Mouse (Mus musculus): ENCODE measurements around the gene Matn1.

Gene Matn1

GRCm38 (mm10) chr4:130944112-130944511 lies at the start of gene Matn1:
Gene Matn1 (plus strand): TSS chr4:130944385.
- no peak for DNase-seq (ENCODE audit: low read depth, low spot score)

DNA sequence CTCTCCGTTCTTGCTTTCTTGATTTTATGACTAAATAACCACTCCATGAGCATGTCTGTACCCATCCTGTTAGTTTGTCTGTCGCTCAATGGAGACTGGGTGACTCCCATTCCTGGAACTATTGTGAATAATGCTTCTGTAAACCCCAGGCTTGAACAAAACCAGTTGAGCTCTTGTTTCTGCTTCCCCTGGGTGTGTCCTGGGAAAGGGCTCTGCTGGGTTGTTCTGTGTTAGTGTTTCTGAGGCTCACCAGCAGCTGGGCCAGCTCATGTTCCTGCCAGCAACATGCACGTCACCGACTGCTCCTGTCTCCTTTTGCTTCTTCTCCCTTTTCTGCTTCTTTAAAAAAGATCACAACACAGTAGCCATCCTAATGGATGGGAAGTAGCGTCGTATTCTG lies 48.5 kb upstream of the Matn1 start:
- no peak for DNase-seq (ENCODE audit: low read depth, low spot score)

DNA sequence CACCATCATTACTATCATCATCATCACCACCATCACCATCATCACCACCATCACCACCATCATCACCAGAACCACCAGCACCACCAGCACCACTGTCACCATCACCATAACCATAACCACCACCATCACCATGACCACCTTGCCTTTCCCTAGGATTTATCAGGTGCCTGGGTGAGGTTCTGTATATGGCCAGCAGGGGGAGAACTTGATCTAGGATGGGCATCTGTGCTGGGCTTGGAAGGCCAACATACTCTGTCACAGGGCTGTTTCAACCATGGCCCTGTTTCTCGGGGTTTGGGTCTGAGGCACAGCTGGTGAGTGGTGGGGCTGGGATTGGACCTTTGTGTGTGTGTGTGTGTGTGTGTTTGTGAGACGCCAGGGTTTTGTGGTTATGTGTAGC lies 47.8 kb upstream of the Matn1 start:
- no peak for DNase-seq (ENCODE audit: low read depth, low spot score)

DNA sequence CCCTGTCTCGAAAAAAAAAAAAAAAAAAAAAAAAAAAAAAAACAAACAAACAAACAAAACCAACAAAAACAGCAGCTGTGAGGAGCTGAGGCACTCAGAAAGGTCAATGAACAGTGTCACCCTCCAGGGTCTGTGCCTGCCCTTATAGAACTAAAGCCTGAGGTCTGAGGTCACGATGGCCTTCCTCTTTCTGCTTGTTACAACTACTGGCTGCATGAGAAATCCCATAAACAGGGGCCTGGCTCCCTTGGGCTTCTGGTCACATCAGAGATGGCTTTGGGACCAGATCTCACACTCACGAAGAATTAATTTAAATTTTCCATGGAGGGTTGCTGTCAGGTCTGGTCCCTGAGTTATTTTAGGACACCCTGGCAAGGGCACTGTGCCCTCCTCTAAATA lies 44.8 kb upstream of the Matn1 start:
- DNase-seq (ENCODE audit: low read depth, low spot score), result no peak

DNA sequence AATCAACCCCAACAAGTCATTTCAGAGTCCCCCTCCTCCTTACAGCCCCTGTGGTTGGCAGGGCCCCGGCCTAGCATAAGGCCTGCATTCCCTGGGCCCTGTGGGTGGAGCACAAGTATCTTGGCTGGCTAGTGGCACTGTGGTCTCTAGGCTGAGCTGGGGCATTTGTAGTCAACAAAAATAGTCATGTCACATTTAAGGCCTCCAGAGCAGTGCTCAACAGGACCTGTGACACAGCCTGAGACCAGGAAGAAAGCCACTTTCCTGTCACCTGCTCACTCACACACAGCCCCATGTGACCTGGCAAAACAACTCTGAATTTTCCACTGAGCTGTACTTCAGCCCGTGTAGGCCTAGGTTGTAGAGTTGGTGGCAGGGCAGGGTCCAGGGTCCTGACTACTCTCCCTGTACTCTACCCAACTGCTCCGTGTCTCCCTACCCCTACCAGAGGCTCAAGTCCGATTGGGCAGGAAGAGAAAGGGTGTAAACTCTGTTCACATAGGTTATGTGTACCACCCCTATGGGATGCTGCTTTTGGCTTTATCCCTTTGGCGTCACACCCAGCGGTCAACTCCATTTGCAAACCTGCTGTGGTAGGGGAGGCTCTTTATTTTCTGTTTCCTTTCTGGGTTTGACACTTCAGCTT lies 44.3 kb upstream of the Matn1 start:
- no peak for DNase-seq (ENCODE audit: low read depth, low spot score)

- DNase-seq (ENCODE audit: low read depth, low spot score), result no peak
These were observed 43.4 kb upstream of the Matn1 start for GRCm38 (mm10) chr4:130900746-130901145.

DNA sequence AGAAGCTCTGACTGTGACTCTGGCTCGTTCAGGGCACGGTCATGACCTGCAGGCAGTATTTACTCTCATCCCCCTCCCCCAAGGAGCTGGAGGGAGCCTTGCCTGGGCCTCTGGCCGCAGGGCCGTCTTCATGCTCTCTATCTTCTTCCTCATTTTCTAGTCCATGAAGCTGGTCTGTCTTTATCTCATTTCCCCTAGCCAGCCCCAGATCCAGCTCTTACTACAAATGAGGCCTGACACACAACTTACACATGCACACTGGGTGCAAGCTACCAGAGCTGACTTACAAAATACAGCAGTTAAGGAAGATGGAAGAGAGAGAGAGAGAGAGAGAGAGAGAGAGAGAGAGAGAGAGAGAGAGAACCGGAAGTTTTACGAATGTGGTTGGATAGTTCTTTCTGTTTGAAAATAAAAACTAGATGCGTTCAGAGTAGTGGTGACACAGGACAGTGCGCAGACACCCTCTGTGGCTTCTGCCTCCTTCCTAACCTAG lies 41.9 kb upstream of the Matn1 start:
- no peak for DNase-seq (ENCODE audit: low read depth, low spot score)

GRCm38 (mm10) chr4:130905025-130905424 lies 39.2 kb upstream of the Matn1 start:
- DNase-seq (ENCODE audit: low read depth, low spot score), result no peak

GRCm38 (mm10) chr4:130905882-130906281 lies 38.3 kb upstream of the Matn1 start:
- DNase-seq (ENCODE audit: low read depth, low spot score), result no peak

- no peak for DNase-seq (ENCODE audit: low read depth, low spot score)
These were observed 37.9 kb upstream of the Matn1 start for GRCm38 (mm10) chr4:130906296-130906695.

- no peak for DNase-seq (ENCODE audit: low read depth, low spot score)
These were observed 36.8 kb upstream of the Matn1 start for GRCm38 (mm10) chr4:130907200-130908069.

GRCm38 (mm10) chr4:130908133-130908532 lies 36.1 kb upstream of the Matn1 start:
- DNase-seq (ENCODE audit: low read depth, low spot score), result no peak

DNA sequence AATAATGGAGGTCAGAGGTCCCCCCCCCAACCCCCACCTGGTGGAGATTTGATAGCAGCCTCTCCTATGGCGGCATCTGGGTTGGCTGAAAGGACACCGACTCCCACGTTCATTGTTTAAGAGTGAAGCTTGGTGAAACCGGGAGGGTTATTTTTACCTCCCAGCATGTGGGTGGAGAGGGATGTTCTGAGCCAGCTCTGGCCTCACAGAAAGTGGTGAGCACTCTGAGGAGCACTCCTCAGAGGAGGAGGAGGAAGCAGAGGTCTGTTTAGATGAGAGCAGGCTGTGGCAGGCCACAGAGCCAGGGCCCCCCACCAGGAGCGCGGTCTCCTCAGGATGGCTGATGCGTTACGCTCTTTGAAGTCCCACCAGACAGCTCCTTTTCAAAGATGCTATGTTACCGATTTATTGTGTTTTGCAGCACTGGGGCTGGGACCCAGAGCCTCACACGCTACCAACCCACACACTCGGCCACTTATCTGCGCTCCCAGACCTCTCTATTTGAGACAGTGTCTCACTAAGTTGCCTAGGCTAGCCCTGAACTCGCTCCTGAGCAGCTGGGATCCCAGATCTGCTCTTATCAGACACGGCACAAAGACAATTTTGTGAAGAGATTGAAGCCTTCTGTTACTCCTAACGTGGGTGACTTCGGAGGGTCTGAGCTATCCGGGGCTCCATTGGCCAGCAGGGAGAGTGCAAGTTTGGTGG lies 34.9 kb upstream of the Matn1 start:
- no peak for DNase-seq (ENCODE audit: low read depth, low spot score)

DNA sequence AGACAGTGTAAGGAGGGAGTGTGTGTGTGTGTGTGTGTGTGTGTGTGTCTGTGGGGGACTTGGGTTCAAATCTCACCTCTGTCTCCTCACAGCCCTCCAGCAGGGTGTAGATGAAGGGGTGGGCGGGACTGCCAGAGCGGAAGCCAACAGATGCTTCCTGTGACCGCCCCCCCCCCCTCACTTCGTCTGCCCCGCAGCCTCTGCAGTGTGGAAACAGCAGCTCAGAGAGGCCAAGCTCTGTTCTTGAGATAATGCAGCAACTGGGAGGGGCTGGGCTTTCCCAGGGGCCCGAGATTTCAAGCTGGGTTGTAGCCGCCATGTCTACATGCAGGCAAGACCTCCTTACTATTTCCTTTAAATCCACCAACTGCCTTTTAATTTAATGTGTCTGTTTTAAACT lies 33.5 kb upstream of the Matn1 start:
- no peak for DNase-seq (ENCODE audit: low read depth, low spot score)

DNA sequence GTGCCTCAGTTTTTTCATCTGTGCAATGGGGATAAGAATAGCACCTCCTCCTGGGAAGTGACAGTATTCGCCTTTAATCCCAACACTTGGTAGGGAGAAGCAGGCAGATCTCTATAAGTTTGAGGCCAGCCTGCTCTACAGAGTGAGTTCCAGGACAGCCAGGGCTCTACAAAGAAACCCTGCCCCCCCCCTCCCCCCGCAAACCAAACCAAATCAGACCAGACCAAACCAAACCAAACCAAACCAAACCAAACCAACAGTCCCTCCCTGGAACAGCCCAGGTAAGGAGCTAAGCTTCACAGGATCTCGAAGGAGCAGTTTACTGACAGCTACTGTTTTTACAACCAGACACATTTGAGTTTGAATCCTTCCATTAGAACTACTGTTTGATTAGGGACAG lies 31.6 kb upstream of the Matn1 start:
- no peak for DNase-seq (ENCODE audit: low read depth, low spot score)

DNA sequence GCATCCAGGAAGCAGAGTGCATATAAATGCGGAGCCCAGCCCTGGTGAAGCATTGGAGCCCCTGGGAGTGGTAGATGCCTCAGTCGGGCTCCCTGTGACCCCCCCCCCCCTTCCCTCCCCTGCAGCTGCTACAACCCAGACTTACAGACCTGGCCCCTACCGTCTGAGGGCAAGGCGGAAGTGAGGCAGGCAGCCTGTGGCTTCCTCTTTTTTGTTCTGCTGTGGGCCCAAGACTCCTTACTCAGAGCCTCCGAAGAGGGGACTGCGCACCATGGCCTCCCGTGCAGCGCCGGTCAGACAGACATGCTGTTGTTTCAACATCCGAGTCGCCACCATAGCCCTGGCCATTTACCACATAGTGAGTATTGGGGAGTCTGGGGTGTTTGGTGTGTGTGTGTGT lies 31.1 kb upstream of the Matn1 start, which contains the start of gene Laptm5:
Gene Laptm5 (plus strand): TSS at position 49 of the 400 bp plus-strand sequence.
- DNase-seq (ENCODE audit: low read depth, low spot score), result no peak

DNA sequence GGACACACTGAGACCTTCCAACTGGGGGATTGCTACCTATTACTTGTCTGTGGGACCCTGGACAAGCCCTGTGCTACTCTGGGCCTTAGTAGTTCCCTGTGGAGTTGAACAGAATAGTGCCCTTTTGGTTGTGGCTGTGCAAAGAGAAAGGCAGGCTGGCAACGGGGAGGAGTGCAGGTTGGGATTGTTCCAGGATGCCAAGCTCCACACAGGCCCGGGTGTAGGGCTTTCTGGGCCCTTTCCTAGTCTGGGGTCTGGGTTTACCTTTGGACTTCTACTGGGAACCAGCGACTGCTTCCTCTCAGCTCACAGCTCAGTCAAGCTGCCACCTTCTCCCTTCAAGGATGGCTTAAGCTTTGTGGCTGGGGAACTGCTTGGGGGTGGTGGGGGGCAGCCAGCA lies 30.7 kb upstream of the Matn1 start:
- no peak for DNase-seq (ENCODE audit: low read depth, low spot score)

- no peak for DNase-seq (ENCODE audit: low read depth, low spot score)
These were observed 30.2 kb upstream of the Matn1 start for GRCm38 (mm10) chr4:130914011-130914410.

- no peak for DNase-seq (ENCODE audit: low read depth, low spot score)
These were observed 29.7 kb upstream of the Matn1 start for GRCm38 (mm10) chr4:130914527-130914926.

- no peak for DNase-seq (ENCODE audit: low read depth, low spot score)
These were observed 29.0 kb upstream of the Matn1 start for GRCm38 (mm10) chr4:130915006-130915667.

DNA sequence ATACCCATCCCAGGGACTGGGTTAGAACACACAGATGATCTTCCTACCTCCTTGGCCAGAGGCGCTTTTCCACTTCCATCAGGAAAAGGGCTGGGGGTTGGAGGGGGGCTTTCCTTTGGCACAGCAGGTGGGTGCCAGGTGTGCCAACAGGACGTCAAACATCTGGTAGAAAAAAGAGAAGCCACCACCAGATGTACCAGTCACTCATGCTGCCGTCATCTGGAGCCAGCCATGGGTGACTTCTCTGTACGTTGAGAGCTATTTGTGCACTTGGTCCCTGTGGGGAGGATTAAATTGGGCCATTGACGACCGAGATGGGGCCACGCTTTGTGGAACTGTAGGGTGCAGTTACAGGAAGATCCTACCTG lies 28.5 kb upstream of the Matn1 start:
- no peak for DNase-seq (ENCODE audit: low read depth, low spot score)

GRCm38 (mm10) chr4:130916639-130917038 lies 27.5 kb upstream of the Matn1 start:
- no peak for DNase-seq (ENCODE audit: low read depth, low spot score)

Measured in retina, adult 2 months (tissue).